Mouse (Mus musculus) G1E (cell line): ENCODE measurements around the gene Rnf149. TPM values are rescaled to one million over a fixed set of nuclear protein-coding genes. Genes with fewer than 3 reads are reported as not detected.
"Not testable (repeated sequence)": the region's sequence is repeated elsewhere in the genome, so short reads cannot be mapped to it uniquely, and the experiment has no call there.

Experiments
- ATAC-seq: 2 replicates; pipeline ENCODE4 v1.8.0; 2016; ENCODE audit warnings: mild to moderate bottlenecking; ENCODE audit not compliant: insufficient number of reproducible peaks, poor library complexity, low FRiP score, severe bottlenecking; ENCODE audit errors: extremely low read depth
- DNase-seq: peaks from one replicate; pipeline ENCODE4 v3.0.0; 2012; ENCODE audit warnings: low spot score
- H3K27me3 ChIP-seq: 2 replicates; pipeline ENCODE4 v1.6.1; 2012; ENCODE audit warnings: mild to moderate bottlenecking, low read length, inconsistent platforms; ENCODE audit not compliant: insufficient read depth
- H3K36me3 ChIP-seq: replicated peaks from 2 replicates; pipeline ENCODE3; 2012; ENCODE audit warnings: mild to moderate bottlenecking, inconsistent platforms
- H3K4me1 ChIP-seq: 2 replicates; pipeline ENCODE4 v1.6.1; 2012; ENCODE audit warnings: low read depth, low read length, inconsistent platforms, mixed read lengths; ENCODE audit not compliant: insufficient read depth
- H3K4me3 ChIP-seq: 2 replicates; pipeline ENCODE4 v1.5.1; 2012; ENCODE audit warnings: low read depth, mild to moderate bottlenecking, inconsistent platforms, low read length, moderate library complexity, mixed read lengths
- H3K9me3 ChIP-seq: replicated peaks from 2 replicates; pipeline ENCODE4 v1.6.1; 2012; ENCODE audit warnings: inconsistent platforms
- CTCF ChIP-seq: IDR thresholded peaks from 2 replicates; pipeline ENCODE4 v1.5.1; 2012; ENCODE audit warnings: low read depth, low read length, inconsistent platforms, mixed read lengths
- GATA1 ChIP-seq: IDR thresholded peaks from 2 replicates; pipeline ENCODE4 v1.6.1; 2012; ENCODE audit warnings: borderline replicate concordance, low read length, inconsistent platforms, mixed read lengths
- GATA2 ChIP-seq: IDR thresholded peaks from 2 replicates; pipeline ENCODE4 v1.6.1; 2012; ENCODE audit warnings: low read depth, low read length, inconsistent platforms, borderline replicate concordance
- POLR2AphosphoS5 ChIP-seq: IDR thresholded peaks from 2 replicates; pipeline ENCODE4 v1.6.1; 2012; ENCODE audit warnings: low read depth, low read length, inconsistent platforms; ENCODE audit not compliant: insufficient replicate concordance
- TAL1 ChIP-seq: conservative IDR thresholded peaks from 2 replicates; pipeline ENCODE4 v1.6.1; 2012; ENCODE audit warnings: low read depth, low read length, inconsistent platforms, mixed read lengths
- polyA plus RNA-seq: library from polyadenylated mRNA; stranded (reverse); fragments of >175 nt; gene quantifications from 2 replicates; pipeline ENCODE4 v1.2.3, GENCODE M21; 2012
- total RNA-seq, 2 experiments: library from RNA; stranded (forward) in 1 of 2; stranded (reverse) in 1 of 2; fragments of 200-1000 nt in 1 of 2; fragments of >200 nt in 1 of 2; fragmentation: Nextera tagmentation in 1 of 2; gene quantifications; 2 replicates each; pipeline ENCODE4 v1.2.3; 2014 to 2017

The Rnf149 gene
- total and polyA plus RNA-seq, 3 experiments, result 67.1 to 93.6 (median 86.8) TPM

DNA sequence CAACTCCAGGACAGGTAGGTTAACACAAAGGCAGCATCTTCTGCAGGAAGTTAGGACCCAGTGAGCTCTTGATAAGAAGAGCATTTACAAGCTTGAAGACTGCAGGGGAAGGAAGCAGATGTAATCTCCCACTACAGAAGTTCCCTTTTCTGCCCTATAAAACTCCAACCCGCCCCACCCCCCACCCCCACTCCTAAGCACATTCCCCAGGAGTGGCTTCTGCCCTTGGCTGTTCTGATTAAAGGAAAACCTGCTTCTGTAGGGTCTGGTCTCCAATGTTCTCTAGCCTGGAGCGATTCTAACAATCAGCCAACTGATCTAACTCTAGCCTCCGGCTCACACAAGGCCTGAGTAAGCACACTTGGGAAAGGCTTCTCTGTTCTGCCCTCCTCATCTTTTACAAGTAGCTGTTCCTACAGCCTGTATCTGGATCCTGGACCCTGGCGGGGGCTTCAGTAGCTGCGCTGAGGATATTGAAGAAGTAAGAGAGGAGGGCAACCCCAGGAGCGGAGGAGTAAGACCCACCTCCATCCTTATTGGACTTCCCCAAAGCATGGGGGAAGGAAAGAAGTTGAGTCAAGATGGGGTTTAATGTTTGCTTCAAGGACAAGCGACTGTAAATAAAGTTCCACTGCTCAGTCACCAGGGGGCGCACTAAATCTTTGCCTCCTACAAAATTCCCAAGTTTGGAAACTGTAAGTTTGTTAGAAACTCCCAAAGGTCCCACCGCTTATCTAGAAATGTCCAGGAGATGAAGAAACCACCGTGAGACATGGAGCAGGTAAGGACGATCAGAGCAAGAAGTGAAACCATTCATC, 37.5 kb upstream of the Rnf149 start:
- Histone ChIP-seq H3K27me3 (peaks cover 9% of the 10 kb centered on the region), H3K9me3 (no peaks in the 10 kb centered on the region), H3K4me3 (peak overlapping the region; percentile 57; the same call in 1 of the 2 replicates), H3K4me1 (peaks cover 59% of the 10 kb centered on the region), H3K36me3 (no peaks in the 10 kb centered on the region)
- ATAC-seq (peak; percentile 93), DNase-seq (peak; percentile 81)
- TF ChIP-seq TAL1 (peak; percentile 61), POLR2AphosphoS5 (no peak), GATA1 (no peak), GATA2 (no peak), CTCF (peak; percentile 73)

DNA sequence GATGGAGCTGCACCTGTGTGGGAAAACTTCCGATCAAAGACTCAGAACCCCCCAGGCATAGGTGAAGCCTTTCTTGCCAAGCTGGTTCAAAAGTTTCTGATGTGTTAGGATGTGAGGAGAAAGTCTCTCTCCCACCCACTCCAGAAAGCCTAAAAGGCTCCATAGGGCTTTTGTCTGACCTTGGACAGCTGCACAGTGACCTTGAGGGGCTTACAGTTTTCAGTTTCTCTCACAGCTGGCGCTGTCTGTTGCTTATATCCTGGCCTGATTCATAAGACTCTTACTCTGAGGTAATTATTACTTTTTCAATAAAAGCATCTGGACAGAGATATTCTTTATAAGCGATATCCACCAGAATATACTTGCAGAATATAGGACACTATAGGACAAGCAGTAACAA, 35.9 kb upstream of the Rnf149 start:
- no peaks in the 10 kb centered on the region for H3K36me3 ChIP-seq

DNA sequence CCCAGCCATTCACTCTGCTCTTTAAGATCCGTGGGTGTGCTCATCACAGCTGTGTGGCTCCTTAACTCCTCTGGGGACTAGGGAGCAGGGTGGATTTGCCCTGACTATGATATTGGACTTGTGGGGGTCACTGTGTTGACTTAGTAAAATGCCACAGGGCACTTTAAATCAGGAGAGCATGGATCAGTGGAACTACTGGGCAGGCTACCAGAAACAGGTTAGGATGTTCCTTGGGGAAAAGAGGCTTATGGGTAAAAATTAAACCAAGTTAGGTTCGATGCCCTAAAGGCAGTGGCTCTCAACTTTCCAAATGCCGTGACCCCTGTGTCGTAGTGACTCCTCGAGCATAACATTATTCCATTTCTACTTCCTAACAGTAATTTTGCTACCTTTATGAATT, 35.3 kb upstream of the Rnf149 start:
- no peak for DNase-seq
- Histone ChIP-seq H3K4me1 (peaks cover 73% of the 10 kb centered on the region), H3K36me3 (no peaks in the 10 kb centered on the region), H3K4me3 (no peak overlapping the region), H3K27me3 (no peaks in the 10 kb centered on the region), H3K9me3 (no peaks in the 10 kb centered on the region)
- ATAC-seq, result no peak
- TF ChIP-seq TAL1 (no peak), CTCF (no peak), POLR2AphosphoS5 (no peak), GATA1 (no peak), GATA2 (no peak)

More for the DNA sequence above, 35.9 kb upstream of the Rnf149 start:
- Histone ChIP-seq H3K9me3 (no peaks in the 10 kb centered on the region), H3K4me1 (peaks cover 73% of the 10 kb centered on the region), H3K27me3 (no peaks in the 10 kb centered on the region), H3K4me3 (no peak overlapping the region)
- DNase-seq (no peak), ATAC-seq (no peak)
- TF ChIP-seq GATA2 (no peak), CTCF (no peak), GATA1 (no peak), POLR2AphosphoS5 (no peak), TAL1 (no peak)

DNA sequence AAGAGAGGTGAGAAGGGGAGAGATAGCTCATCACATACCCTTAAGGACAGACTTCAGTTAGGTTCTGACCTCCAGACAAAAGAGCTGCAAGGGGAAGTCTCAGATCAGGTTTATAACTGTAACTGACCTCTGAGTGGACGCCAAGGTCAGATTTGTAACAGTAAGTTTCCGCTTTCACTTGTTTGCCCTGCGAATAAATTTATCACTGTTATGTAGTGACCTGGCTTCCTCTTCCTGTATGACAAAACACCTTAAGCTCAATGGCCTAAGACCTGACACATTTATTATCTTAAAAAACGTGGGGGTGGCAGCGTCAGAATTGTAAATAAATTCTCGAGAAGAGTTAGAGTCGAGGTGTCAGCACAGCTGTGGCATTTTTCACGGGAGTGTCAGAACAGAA, 31.3 kb upstream of the Rnf149 start:
- Histone ChIP-seq H3K9me3 (no peaks in the 10 kb centered on the region), H3K4me1 (peaks cover 66% of the 10 kb centered on the region), H3K4me3 (no peak overlapping the region), H3K27me3 (peaks cover 4% of the 10 kb centered on the region; the same call in 1 of the 2 replicates), H3K36me3 (no peaks in the 10 kb centered on the region)
- TF ChIP-seq TAL1 (no peak), GATA1 (no peak), POLR2AphosphoS5 (no peak), GATA2 (no peak), CTCF (no peak)
- no peak for ATAC-seq
- DNase-seq, result no peak

DNA sequence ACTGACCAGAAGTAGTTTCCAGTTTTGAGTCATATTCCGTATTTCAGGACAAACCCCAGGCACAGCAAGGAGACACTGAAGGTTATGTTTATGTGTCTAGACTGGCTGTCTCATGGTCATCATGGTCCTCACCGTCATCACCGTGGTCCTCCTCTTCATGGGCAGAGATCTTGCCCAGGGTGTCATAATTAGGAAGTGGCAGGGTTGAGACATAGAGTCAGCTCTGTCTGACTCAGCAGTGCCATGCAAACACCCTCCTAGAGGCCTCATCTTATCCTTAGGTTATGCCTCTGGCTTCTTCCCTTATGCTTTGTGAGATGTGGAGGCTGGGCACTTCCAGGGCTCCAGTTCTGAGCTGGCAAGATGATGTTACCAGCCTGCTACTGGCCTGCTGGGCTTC, 25.3 kb upstream of the Rnf149 start:
- ATAC-seq (no peak), DNase-seq (no peak)
- no peak overlapping the region for H3K4me3 ChIP-seq
- H3K4me1 ChIP-seq, result peaks cover 46% of the 10 kb centered on the region
- H3K9me3 ChIP-seq, result peaks cover 3% of the 10 kb centered on the region; the same call in 1 of the 2 replicates
- TF ChIP-seq CTCF (no peak), POLR2AphosphoS5 (no peak), GATA1 (no peak), GATA2 (no peak)
- no peaks in the 10 kb centered on the region for H3K36me3 ChIP-seq
- H3K27me3 ChIP-seq, result peaks cover 13% of the 10 kb centered on the region; the same call in 1 of the 2 replicates

DNA sequence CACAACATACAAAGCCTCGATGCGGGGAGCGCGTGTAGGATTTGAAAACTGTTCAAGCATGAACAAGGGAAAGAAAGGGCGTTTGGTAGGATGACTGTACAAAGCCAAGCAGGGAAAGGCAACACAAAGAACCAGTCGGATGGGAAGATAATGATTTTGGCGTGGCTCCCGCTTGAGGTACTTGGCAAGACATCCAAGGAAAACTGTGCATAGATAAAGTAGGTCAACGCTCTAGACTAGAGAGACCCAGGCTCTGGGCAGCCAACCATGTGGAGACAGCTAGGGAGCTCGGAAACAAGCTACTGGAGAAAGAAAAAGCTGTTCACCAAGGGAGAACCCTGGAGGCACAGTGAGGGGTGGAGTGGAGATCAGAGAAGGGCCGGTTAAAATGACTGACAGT, 21.5 kb upstream of the Rnf149 start:
- no peak for TF ChIP-seq CTCF
- no peak for TF ChIP-seq GATA2
- TF ChIP-seq TAL1, result no peak
- no peak for TF ChIP-seq POLR2AphosphoS5
- no peak for TF ChIP-seq GATA1
- ATAC-seq (no peak), DNase-seq (no peak)
- no peak overlapping the region for H3K4me3 ChIP-seq
- peaks cover 27% of the 10 kb centered on the region for H3K4me1 ChIP-seq
- H3K9me3 ChIP-seq, result peaks cover 3% of the 10 kb centered on the region; the same call in 1 of the 2 replicates
- peaks cover 14% of the 10 kb centered on the region for H3K27me3 ChIP-seq
- H3K36me3 ChIP-seq, result no peaks in the 10 kb centered on the region

DNA sequence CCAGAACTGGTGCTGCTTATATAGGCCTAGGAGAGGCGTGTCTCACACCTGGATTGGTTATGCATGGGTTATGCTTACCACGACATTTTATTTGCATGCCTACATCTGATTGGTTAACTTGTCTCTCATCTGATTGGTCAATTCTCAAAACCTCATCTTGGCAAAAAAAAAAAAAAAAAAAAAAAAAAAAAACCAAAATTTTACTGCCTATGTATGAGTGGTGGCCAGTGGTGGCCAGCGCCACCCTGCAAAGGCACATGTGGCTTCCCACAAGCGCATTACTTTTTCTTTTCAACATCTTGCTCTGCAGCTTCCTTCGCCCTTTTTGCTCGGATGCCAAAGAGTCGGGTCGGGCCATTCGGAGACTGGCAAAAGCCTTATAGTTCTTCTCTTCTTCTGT, 19.9 kb upstream of the Rnf149 start:
- not testable (repeated sequence) for H3K36me3 ChIP-seq, ATAC-seq, H3K9me3 ChIP-seq, DNase-seq, H3K4me3 ChIP-seq
- peaks cover 19% of the 10 kb centered on the region for H3K27me3 ChIP-seq
- H3K4me1 ChIP-seq, result peaks cover 21% of the 10 kb centered on the region
